In the genomic region with DNA sequence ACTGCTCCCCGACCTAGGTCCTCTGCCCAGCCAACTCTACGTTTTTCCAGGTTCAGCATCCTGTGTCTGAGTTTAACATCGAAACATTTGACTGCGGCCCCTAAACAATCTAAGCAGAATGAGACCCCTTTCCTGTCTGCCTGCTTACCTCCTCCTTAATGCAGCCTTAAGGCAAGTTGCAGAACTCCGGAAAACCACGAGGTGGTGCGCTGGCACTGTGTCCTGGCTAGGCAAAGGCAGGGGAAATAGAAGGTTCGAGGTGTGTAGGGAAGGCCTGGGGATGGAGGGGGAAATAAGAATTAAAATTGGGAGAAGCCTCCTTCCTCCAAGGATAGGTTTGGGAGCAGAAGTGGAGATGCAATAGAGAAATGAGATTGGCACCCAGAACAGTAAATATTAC, we compare ENCODE assay signal across 9 mouse cellular contexts. TPM values are rescaled to one million over a fixed set of nuclear protein-coding genes. Genes with fewer than 3 reads are reported as not detected.
DNase-seq lines count a peak whose midpoint lies in the region; ATAC-seq and TF ChIP-seq lines count a peak whose summit lies in the region.
"Had no signal": no experiment of that assay in that cellular context is flagged by ENCODE, and none has a peak within 500 bp of the region (broad histone marks: within the 10 kb centered on the region; RNA-seq: fewer than 3 reads in every experiment).

No protein-coding gene starts in this region.

- H3K4me3 ChIP-seq in lung, embryonic 14.5 days (ENCODE audit: low read depth, low read length), result no peak overlapping the region

- 3% methylated on average over 8 of the region's 8 CpGs for WGBS in lung, embryonic 14.5 days

- peak; percentile 98 for TF ChIP-seq CTCF in lung, embryonic 14.5 days (IDR thresholded peaks at IDR 0.05; ENCODE audit: low read depth)

- H3K27ac ChIP-seq in lung, embryonic 14.5 days (ENCODE audit: low read depth), result no peak overlapping the region

- H3K36me3 ChIP-seq in lung, embryonic 14.5 days (ENCODE audit: insufficient read depth), result no peaks in the 10 kb centered on the region

- peak; percentile 38; the same call in 1 of the 2 replicates for ATAC-seq in granulocyte monocyte progenitor cell, adult 5-6 weeks (replicated peaks; ENCODE audit: poor library complexity, severe bottlenecking)
- ATAC-seq in lung, embryonic 14.5 days (ENCODE audit: insufficient read depth), result 0 out of 2 replicates have a peak, but pooled peaks have one; percentile 45

- no peaks in the 10 kb centered on the region for H3K9me3 ChIP-seq in lung, embryonic 14.5 days (ENCODE audit: low read depth, low read length)

- H3K4me1 ChIP-seq in lung, embryonic 14.5 days (ENCODE audit: insufficient read depth), result no peaks in the 10 kb centered on the region

- DNase-seq in ovary, postnatal 10 days (ENCODE audit: low spot score), result peak; percentile 71
- DNase-seq in ovary, adult 18-20 months (ENCODE audit: low spot score), result no peak
- peak; percentile 78 to 91 for DNase-seq in cerebellum, postnatal 4 days (ENCODE audit: low spot score in 2 of 2)
- peak; percentile 89 to 90 for DNase-seq in kidney, postnatal 4 days
- DNase-seq in lung, embryonic 14.5 days, result peak; percentile 92
- peak; percentile 62 for DNase-seq in retina, postnatal 7 days (ENCODE audit: low read depth, low spot score)
- peak; percentile 51 for DNase-seq in urinary bladder, postnatal 10 days (ENCODE audit: low spot score)

- no peak overlapping the region for H3K9ac ChIP-seq in lung, embryonic 14.5 days

- peaks cover 55% of the 10 kb centered on the region for H3K27me3 ChIP-seq in lung, embryonic 14.5 days (ENCODE audit: insufficient read depth, low read length)

- H3K4me2 ChIP-seq in lung, embryonic 14.5 days, result peak overlapping the region; percentile 23; the same call in 1 of the 2 replicates

RNA-seq across cellular contexts. Expression of gene Dlx3, which starts 1.4 kb away (rescaled TPM):
- total RNA-seq in granulocyte monocyte progenitor cell, adult 5-6 weeks (2014; fragmentation: Nextera tagmentation), result not detected in 2 replicates
- not detected in 2 replicates for total RNA-seq in granulocyte monocyte progenitor cell, adult 5-6 weeks (2017)
- polyA plus RNA-seq in lung, embryonic 14.5 days (2014; fragmentation: Nextera tagmentation; extraction: Ambion mirVana), result 0.11 and 0.18 TPM in 2 replicates
- total RNA-seq: neutrophil, adult 5-6 weeks had no signal

RNA-seq across cellular contexts. Expression of gene Dlx4, which starts 27.6 kb away (rescaled TPM):
- total RNA-seq in granulocyte monocyte progenitor cell, adult 5-6 weeks (2014; fragmentation: Nextera tagmentation), result not detected in 2 replicates
- not detected in 2 replicates for total RNA-seq in granulocyte monocyte progenitor cell, adult 5-6 weeks (2017)
- polyA plus RNA-seq in lung, embryonic 14.5 days (2014; fragmentation: Nextera tagmentation; extraction: Ambion mirVana), result 0.31 and 0.57 TPM in 2 replicates
- total RNA-seq: neutrophil, adult 5-6 weeks had no signal

RNA-seq across cellular contexts. Expression of gene Itga3, which starts 41.9 kb away (rescaled TPM):
- total RNA-seq in granulocyte monocyte progenitor cell, adult 5-6 weeks (2014; fragmentation: Nextera tagmentation), result not detected in 2 replicates
- not detected in 2 replicates for total RNA-seq in granulocyte monocyte progenitor cell, adult 5-6 weeks (2017)
- 27.1 and 28.4 TPM in 2 replicates for polyA plus RNA-seq in lung, embryonic 14.5 days (2014; fragmentation: Nextera tagmentation; extraction: Ambion mirVana)
